Mouse (Mus musculus): ENCODE measurements around the gene Gm20388. TPM values are rescaled to one million over a fixed set of nuclear protein-coding genes. Genes with fewer than 3 reads are reported as not detected.

Gene Gm20388
- polyA plus RNA-seq, 2 experiments = 8.5 TPM; not detected in 1

DNA sequence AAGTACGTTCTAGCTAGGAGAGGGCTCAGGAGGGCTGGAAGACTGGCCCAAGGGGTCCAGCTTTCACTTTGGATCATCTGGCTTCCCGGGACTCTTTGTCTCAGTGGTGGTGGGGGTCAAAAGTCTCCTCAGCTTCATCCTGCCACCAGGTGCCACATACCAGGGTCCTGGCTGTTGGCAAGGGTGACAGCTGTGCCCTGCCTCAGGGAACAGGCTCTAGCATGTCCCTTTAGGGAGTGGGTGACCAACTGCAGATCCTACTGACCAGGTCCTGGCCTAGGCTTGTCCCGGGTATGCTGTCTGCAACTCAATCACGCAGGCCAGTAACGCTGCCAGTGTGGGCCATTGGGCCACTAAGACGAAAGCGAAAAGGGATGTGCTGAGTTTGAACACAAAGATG lies 302.0 kb downstream of the Gm20388 start:
- ATAC-seq (ENCODE audit: insufficient read depth) = no peak

GRCm38 (mm10) chr8:120213229-120213628 lies 302.6 kb downstream of the Gm20388 start:
- DNase-seq (ENCODE audit: low read depth in 3 of 3, low spot score in 3 of 3) (no peak), ATAC-seq (ENCODE audit: insufficient read depth) (no peak)
- H3K4me2 ChIP-seq (ENCODE audit: low read depth) = no peak overlapping the region
- no peak overlapping the region for H3K9ac ChIP-seq (replicated peaks)
- 0 out of 4 replicates have a peak, but pooled peaks cover 0 to 2% of the 10 kb centered on the region in 2 experiments for H3K4me1 ChIP-seq (replicated peaks; ENCODE audit: control insufficient read depth in 2 of 2, insufficient read depth in 2 of 2, low read length in 1 of 2)
- no peak overlapping the region for H3K4me3 ChIP-seq (ENCODE audit: insufficient read depth in 1 of 2, low read depth in 2 of 2, low read length in 2 of 2)
- no peaks in the 10 kb centered on the region for H3K36me3 ChIP-seq (replicated peaks; ENCODE audit: control insufficient read depth, insufficient read depth, low read depth)
- TF ChIP-seq CTCF (IDR thresholded peaks at IDR 0.05; ENCODE audit: low read depth) (no peak), EP300 (IDR thresholded peaks at IDR 0.05; ENCODE audit: low read depth) (no peak)
- no peaks in the 10 kb centered on the region for H3K27me3 ChIP-seq (ENCODE audit: control insufficient read depth, insufficient read depth, low read length)
- no peak overlapping the region for H3K27ac ChIP-seq
- WGBS (ENCODE audit: insufficient replicate concordance) = 63% methylated on average over 3 of the region's 3 CpGs
- no peaks in the 10 kb centered on the region for H3K9me3 ChIP-seq (ENCODE audit: control insufficient read depth, low read length)

More for the DNA sequence above, 302.0 kb downstream of the Gm20388 start:
- H3K27me3 ChIP-seq (ENCODE audit: control insufficient read depth, insufficient read depth, low read length) = no peaks in the 10 kb centered on the region
- TF ChIP-seq EP300 (IDR thresholded peaks at IDR 0.05; ENCODE audit: low read depth) (no peak), CTCF (IDR thresholded peaks at IDR 0.05; ENCODE audit: low read depth) (no peak)
- H3K4me1 ChIP-seq (replicated peaks; ENCODE audit: control insufficient read depth in 2 of 2, insufficient read depth in 2 of 2, low read length in 1 of 2) = 0 out of 4 replicates have a peak, but pooled peaks cover 0 to 2% of the 10 kb centered on the region in 2 experiments
- 70% methylated on average over 7 of the region's 7 CpGs for WGBS (ENCODE audit: insufficient replicate concordance)
- H3K9ac ChIP-seq (replicated peaks) = no peak overlapping the region
- no peak for DNase-seq (ENCODE audit: low read depth in 3 of 3, low spot score in 3 of 3)
- H3K27ac ChIP-seq = no peak overlapping the region
- H3K36me3 ChIP-seq (replicated peaks; ENCODE audit: control insufficient read depth, insufficient read depth, low read depth) = no peaks in the 10 kb centered on the region
- no peak overlapping the region for H3K4me2 ChIP-seq (ENCODE audit: low read depth)
- H3K9me3 ChIP-seq (ENCODE audit: control insufficient read depth, low read length) = no peaks in the 10 kb centered on the region
- H3K4me3 ChIP-seq (ENCODE audit: insufficient read depth in 1 of 2, low read depth in 2 of 2, low read length in 2 of 2) = no peak overlapping the region

GRCm38 (mm10) chr8:120213939-120214338 lies 303.3 kb downstream of the Gm20388 start:
- WGBS (ENCODE audit: insufficient replicate concordance) = 47% methylated on average over 5 of the region's 5 CpGs
- ATAC-seq (ENCODE audit: insufficient read depth) = no peak

DNA sequence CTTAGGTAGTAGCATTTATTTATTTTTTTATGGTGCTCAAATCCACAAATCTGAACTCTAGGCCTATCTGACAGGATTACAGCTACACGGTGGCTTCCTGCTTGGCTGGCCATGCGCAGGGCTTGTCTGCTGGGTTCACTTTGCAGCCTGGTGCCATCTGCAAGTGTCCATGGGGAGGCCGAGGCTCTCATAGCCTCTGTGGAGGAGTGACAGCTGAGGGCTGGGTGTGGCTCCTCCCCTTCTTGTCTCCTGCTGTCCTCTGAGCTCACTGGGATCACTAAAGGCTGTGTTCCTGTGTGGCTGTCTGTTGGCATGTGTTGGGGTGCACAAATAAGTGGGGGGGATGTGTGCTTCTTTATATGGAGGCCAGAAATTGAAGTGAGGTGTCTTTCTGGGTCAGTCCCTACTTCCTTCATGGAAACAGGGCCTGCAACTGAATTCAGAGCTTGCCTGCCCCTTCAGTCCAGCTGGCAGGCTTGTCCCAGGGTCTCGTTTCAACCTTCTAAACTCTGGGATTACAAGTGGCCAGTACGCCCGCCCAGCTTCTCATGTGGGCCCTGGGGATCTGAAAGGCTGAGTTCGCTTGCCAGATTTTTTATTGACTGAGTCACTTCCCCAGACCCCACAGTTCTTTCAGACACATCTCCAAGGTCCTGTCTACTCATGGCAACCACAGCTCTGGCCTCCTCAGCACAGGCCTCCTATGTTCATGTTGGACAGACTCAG lies 304.9 kb downstream of the Gm20388 start:
- H3K27me3 ChIP-seq (ENCODE audit: control insufficient read depth, insufficient read depth, low read length) = no peaks in the 10 kb centered on the region
- TF ChIP-seq CTCF (IDR thresholded peaks at IDR 0.05; ENCODE audit: low read depth) (no peak), EP300 (IDR thresholded peaks at IDR 0.05; ENCODE audit: low read depth) (no peak)
- 43% methylated on average over 7 of the region's 7 CpGs for WGBS (ENCODE audit: insufficient replicate concordance)
- H3K4me1 ChIP-seq (replicated peaks; ENCODE audit: control insufficient read depth in 2 of 2, insufficient read depth in 2 of 2, low read length in 1 of 2) = 0 out of 4 replicates have a peak, but pooled peaks cover 0 to 2% of the 10 kb centered on the region in 2 experiments
- no peak overlapping the region for H3K4me3 ChIP-seq (ENCODE audit: insufficient read depth in 1 of 2, low read depth in 2 of 2, low read length in 2 of 2)
- H3K9ac ChIP-seq (replicated peaks) = no peak overlapping the region
- no peak overlapping the region for H3K4me2 ChIP-seq (ENCODE audit: low read depth)
- H3K9me3 ChIP-seq (ENCODE audit: control insufficient read depth, low read length) = no peaks in the 10 kb centered on the region
- H3K27ac ChIP-seq = no peak overlapping the region
- ATAC-seq (ENCODE audit: insufficient read depth) (no peak), DNase-seq (ENCODE audit: low read depth in 3 of 3, low spot score in 3 of 3) (no peak)
- no peaks in the 10 kb centered on the region for H3K36me3 ChIP-seq (replicated peaks; ENCODE audit: control insufficient read depth, insufficient read depth, low read depth)

More at GRCm38 (mm10) chr8:120213939-120214338, 303.3 kb downstream of the Gm20388 start:
- no peaks in the 10 kb centered on the region for H3K9me3 ChIP-seq (ENCODE audit: control insufficient read depth, low read length)
- no peaks in the 10 kb centered on the region for H3K27me3 ChIP-seq (ENCODE audit: control insufficient read depth, insufficient read depth, low read length)
- 0 out of 4 replicates have a peak, but pooled peaks cover 0 to 2% of the 10 kb centered on the region in 2 experiments for H3K4me1 ChIP-seq (replicated peaks; ENCODE audit: control insufficient read depth in 2 of 2, insufficient read depth in 2 of 2, low read length in 1 of 2)
- no peaks in the 10 kb centered on the region for H3K36me3 ChIP-seq (replicated peaks; ENCODE audit: control insufficient read depth, insufficient read depth, low read depth)
- H3K27ac ChIP-seq = no peak overlapping the region
- no peak for TF ChIP-seq CTCF (IDR thresholded peaks at IDR 0.05; ENCODE audit: low read depth)
- no peak for TF ChIP-seq EP300 (IDR thresholded peaks at IDR 0.05; ENCODE audit: low read depth)
- H3K4me3 ChIP-seq (ENCODE audit: insufficient read depth in 1 of 2, low read depth in 2 of 2, low read length in 2 of 2) = no peak overlapping the region
- no peak overlapping the region for H3K9ac ChIP-seq (replicated peaks)
- DNase-seq (ENCODE audit: low read depth in 3 of 3, low spot score in 3 of 3) = no peak
- H3K4me2 ChIP-seq (ENCODE audit: low read depth) = no peak overlapping the region

Measured in liver, embryonic 14.5 days (tissue).